Mouse (Mus musculus) embryo, embryonic 11.5 days (tissue): ENCODE results near the gene Simc1.

ENCODE experiments used
- DNase-seq: peaks from one replicate; pipeline ENCODE4 v3.0.0-alpha.2; 2012; ENCODE audit warnings: low read depth, low spot score

Simc1 gene

DNA sequence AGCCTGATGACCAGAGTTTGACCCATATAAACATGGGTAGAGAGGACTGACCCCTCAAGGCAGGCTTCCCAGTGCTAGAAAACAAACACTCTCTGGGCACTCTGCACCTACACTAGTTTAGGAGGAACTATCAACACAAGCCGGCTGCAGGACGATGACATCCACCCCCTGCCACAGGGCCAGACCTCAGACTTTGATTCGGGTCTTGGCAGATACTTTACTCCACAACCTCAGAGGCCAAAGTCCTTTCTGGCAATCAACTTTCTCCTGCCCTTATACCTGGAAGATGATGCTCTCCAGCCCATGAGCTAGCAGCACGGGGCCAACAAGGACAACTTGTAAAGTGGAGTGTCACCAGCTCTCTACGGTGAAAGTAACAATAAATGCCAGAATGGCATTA is 79.3 kb downstream of the Simc1 start:
- no peak for DNase-seq

DNA sequence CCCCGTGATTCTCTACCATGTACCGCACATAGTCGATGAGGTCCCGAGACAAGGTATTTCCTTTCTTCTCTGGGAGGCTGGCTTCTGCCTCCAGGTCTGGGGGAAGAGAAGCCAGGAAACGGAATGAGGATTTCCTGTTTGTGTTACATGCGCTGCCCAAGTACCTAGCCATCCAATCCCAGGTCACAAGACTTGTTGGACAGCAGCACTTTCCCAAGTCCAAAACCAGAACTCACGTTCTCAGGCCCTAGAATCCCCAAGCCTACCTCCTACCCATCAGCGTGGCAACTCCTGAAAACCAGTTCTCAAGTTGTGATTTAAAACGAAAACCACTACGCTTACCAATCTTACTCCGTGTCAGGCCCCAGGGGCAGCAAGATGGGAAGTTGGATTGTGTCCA is 82.3 kb downstream of the Simc1 start:
- no peak for DNase-seq

DNA sequence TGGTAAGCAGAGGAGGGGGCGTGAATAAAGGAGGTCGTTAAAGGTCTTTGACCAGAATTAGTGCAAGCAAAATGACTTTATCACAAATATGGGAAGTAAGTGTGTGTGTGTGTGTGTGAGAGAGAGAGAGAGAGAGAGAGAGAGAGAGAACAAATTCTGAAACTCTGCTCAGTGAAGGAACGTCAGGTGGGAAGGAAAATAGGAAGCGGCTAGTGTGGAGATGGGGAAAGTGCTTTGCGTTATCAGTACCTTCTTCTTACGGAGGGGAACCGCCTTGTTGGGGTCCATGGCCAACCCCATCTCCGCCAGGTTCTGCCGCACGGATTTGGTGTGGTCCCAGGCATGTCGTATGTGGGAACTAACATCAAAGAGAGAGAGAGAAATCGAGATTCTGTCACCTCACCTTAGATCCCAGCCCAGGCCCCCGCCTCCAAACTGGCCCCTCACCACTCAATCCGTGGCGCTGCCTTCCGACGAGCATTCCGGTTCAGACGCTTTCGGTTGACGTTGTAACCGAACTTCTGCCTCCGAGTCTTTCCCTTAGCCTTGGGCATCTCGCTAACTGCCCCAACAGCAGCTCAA is 85.9 kb downstream of the Simc1 start:
- no peak for DNase-seq

DNA sequence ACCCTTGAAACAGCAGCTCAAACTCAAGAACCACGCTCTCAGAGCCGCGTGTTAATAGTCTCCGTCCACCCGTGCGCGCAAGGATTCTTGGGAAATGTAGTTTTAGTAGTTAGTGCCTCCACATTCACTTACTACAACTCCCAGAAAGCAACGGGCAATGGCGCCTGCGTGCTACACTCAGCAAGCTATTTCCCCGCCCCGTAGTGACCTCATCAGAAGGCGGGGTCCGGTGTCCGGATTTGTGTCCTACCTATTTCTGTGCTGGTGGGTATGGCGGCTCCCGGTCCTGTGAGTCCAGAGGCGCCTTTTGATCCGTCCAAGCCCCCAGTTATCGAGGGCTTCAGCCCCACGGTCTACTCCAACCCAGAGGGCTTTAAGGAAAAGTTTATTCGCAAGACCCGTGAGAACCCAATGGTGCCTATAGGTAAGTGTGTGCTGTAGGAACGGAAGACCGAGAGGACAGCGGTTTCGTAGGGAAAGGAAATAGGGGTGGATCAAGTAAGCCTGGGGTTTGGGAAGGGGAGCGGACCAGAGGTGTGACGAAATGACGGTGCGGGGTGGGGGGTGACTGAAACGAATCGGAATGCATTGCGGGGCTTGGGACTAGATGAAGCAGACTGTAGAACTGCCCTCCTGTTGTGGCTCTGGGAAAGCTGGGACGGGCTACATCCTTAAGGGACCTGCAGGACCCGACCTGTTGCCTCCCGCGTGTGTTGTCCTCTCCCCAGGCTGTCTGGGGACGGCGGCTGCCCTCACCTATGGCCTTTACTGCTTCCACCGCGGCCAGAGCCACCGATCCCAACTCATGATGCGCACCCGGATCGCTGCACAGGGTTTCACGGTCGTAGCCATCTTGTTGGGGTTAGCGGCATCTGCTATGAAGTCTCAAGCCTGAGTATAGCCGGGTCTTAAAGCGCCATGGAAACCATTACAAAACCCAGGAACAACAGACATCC is 86.7 kb downstream of the Simc1 start, which contains the start of the genes Nop16 and Higd2a:
Gene Nop16, minus strand, starts transcription at position 95 of the 956 bp plus-strand sequence.
Gene Higd2a, plus strand, starts transcription at position 212 of the 956 bp plus-strand sequence.
- peak; percentile 97 for DNase-seq

DNA sequence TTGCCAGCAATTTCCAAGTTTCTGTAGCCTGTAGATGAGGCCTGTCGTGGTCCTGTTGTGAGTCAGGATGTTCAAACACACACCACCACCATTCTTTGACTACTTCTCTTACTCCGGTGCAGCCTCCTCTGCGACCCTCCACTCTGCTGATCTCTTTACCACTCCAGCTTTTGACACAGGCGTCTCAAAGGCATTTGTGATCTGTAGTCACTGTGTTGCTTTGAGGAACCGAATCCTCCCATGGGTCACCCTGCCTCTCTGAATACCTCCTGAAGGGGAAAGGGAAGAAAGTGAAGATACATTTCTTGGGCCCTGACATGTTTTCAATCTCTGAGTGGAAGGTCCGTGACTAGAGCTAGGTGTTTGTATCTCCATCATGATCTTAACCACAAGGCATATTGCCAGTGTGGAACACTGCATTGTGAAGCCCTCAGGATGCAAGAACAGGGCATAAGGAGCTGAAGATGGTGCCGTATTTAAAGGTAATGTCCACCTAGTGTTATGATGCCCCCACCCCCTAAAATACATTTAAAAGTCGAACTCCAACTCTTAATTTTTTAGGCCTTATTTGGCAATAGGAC is 88.3 kb downstream of the Simc1 start:
- no peak for DNase-seq

DNA sequence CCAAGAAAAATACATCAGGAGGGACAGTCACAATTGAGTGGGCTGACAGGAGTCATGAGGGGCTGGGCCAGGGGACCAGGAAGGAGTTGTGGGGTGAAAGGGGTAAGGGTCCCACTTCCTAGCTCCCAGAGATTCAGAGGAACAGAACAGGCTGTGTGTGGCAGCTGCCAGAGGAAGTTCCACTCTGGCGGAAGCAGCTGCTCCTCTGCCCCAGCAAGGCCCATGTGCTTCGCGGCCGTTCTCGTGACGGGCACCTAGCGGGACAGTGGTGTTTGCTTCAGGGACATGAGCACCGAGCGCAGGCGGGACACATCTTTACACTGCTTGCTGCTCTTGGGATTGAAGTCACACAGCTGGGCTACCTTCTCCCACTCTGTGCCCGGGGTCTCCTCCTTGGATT is 90.0 kb downstream of the Simc1 start:
- no peak for DNase-seq

DNA sequence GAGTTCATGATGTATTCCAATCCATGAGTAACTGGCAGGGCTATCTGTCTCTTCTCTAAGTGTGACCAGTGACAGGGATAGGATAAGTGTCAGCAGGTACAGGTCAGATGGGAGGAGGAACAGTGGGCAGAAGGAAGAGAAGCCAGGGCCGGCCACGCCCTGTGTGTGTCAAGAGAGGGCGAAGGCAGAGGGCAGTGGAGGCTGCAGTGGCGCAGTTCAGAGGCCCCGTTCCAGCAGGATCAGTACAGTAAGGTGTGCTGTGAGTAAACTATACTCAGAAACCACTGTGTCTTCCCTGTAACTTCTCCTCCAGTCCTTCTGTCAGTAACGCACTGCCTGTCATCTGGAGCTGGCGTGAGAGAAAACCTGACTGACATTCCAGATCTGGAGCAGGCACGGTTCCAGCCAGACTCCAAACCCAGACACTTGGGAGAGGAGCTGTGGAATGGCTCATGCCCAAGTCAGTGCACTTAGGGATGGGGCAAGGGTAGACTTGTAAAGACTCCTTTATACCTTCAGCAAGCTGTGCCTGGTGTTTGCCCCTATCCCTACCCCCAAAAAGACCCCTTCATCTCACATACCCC is 92.6 kb downstream of the Simc1 start:
- no peak for DNase-seq

DNA sequence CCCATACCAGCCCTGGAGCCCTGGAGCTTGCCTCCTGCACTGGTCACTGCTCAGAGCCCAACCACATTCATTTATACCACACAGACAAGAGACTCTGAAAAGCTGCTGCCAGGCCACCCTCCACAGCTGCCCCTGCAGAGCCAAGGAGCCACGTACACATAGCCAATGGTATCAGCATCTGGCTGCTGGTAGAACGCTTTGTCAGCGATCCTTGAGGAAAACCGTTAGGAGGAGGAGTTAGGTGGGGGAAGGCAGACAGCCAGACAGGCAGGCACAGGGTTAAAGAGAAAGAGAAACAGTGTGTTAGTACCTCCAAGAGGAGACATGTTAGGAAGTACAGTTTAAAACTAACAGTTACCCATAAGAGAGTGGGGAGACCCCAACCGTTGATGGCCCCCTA is 93.3 kb downstream of the Simc1 start:
- DNase-seq: no peak

DNA sequence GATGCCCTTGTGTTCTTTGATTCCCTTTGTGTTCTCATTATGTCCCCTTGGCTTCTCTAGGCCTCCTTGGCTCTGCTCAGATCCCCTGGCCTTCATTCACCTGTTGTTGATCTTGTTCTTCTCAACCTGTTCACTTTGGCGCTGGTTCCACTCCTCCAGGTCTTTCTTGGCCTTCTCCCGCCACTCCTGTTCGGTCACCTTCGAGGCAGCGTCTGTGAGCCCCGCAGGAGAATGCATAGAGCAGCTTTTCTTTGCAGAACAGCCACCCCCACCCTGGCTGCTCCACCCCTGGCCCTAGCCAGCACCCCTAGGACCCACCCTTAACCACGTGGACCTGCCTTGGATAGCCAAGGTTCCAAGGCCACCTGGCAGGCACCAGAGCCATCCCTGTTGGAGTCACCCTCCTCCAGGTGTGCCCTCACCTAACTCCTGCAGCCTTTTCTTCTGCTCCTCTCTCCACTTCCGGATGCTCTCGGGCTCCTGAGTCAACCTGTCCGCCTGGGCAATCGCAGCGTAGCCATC is 95.1 kb downstream of the Simc1 start:
- no peak for DNase-seq
